Mouse (Mus musculus) hematopoietic stem cell, adult 5-6 weeks (primary cell): ENCODE measurements at regions not wholly inside any gene's neighbourhood (a gene's known extent, or its start where the extent isn't known, plus 50 kb on each side); places are given as distances from the start of the nearest gene placed in this dataset.
"Not testable (repeated sequence)": the region's sequence is repeated elsewhere in the genome, so short reads cannot be mapped to it uniquely, and the experiment has no call there.

Experiments
- ATAC-seq, 2 experiments: fragments of 125-278 bp in 1 of 2; replicated peaks in 1 of 2; 2 replicates each; pipeline ENCODE4 v1.8.0; 2016 to 2017; ENCODE audit warnings: inconsistent platforms in 2 of 2, mild to moderate bottlenecking in 2 of 2, moderate number of reproducible peaks in 2 of 2, low read depth in 1 of 2, moderate TSS enrichment in 1 of 2; ENCODE audit not compliant: low FRiP score in 2 of 2, poor library complexity in 2 of 2, severe bottlenecking in 2 of 2, insufficient read depth in 1 of 2, low TSS enrichment in 1 of 2

GRCm38 (mm10) chr15:9954941-9955340 is 206.3 kb upstream of the Spef2 start:
- no peak for ATAC-seq

GRCm38 (mm10) chr15:9974999-9975398 is 202.0 kb upstream of the Prlr start:
- no peak for ATAC-seq

GRCm38 (mm10) chr15:10011289-10012234 is 165.5 kb upstream of the Prlr start:
- ATAC-seq = no peak

- no peak for ATAC-seq
Observed at GRCm38 (mm10) chr15:10017216-10017615, 159.8 kb upstream of the Prlr start.

GRCm38 (mm10) chr15:10029902-10030301 is 147.1 kb upstream of the Prlr start:
- ATAC-seq = peak in 1 of 2 experiments; percentile 51; a peak in 1 of 4 replicates

- ATAC-seq = no peak; a peak in 1 of 4 replicates
Observed at GRCm38 (mm10) chr15:10035561-10035960, 141.5 kb upstream of the Prlr start.

- not testable (repeated sequence) for ATAC-seq
Observed at GRCm38 (mm10) chr15:10036576-10036975, 140.5 kb upstream of the Prlr start.

- ATAC-seq = no peak
Observed at GRCm38 (mm10) chr15:10073580-10073979, 103.5 kb upstream of the Prlr start.

GRCm38 (mm10) chr15:10074916-10075315 is 102.1 kb upstream of the Prlr start:
- peak in 1 of 2 experiments; percentile 36; a peak in 1 of 4 replicates for ATAC-seq

- no peak for ATAC-seq
Observed at GRCm38 (mm10) chr15:10075391-10076060, 101.5 kb upstream of the Prlr start.

GRCm38 (mm10) chr15:10076061-10076400 is 101.0 kb upstream of the Prlr start:
- no peak for ATAC-seq

GRCm38 (mm10) chr15:10078434-10078833 is 98.6 kb upstream of the Prlr start:
- peak; percentile 17 to 58; a peak in 2 of 4 replicates for ATAC-seq

GRCm38 (mm10) chr15:10079510-10079909 is 97.5 kb upstream of the Prlr start:
- ATAC-seq = no peak

- ATAC-seq = no peak
Observed at GRCm38 (mm10) chr15:10088691-10089090, 88.3 kb upstream of the Prlr start.

- ATAC-seq = peak; percentile 42 to 67; a peak in 2 of 4 replicates
Observed at GRCm38 (mm10) chr15:10090384-10091092, 86.5 kb upstream of the Prlr start.

- peak; percentile 99 to 100 for ATAC-seq
Observed at GRCm38 (mm10) chr15:10103350-10103749, 73.7 kb upstream of the Prlr start.

GRCm38 (mm10) chr15:10105211-10105976 is 71.6 kb upstream of the Prlr start:
- not testable (repeated sequence) for ATAC-seq
